Mouse (Mus musculus) thymus, adult 18-20 months (tissue): ENCODE data around the gene Psmb9.
"Not testable (repeated sequence)": the region's sequence is repeated elsewhere in the genome, so short reads cannot be mapped to it uniquely, and the experiment has no call there.

Experiments used
- DNase-seq, 2 experiments: peaks; one replicate each; pipeline ENCODE4 v3.0.0; 2022; ENCODE audit warnings: mixed read lengths in 2 of 2

Gene Psmb9

DNA sequence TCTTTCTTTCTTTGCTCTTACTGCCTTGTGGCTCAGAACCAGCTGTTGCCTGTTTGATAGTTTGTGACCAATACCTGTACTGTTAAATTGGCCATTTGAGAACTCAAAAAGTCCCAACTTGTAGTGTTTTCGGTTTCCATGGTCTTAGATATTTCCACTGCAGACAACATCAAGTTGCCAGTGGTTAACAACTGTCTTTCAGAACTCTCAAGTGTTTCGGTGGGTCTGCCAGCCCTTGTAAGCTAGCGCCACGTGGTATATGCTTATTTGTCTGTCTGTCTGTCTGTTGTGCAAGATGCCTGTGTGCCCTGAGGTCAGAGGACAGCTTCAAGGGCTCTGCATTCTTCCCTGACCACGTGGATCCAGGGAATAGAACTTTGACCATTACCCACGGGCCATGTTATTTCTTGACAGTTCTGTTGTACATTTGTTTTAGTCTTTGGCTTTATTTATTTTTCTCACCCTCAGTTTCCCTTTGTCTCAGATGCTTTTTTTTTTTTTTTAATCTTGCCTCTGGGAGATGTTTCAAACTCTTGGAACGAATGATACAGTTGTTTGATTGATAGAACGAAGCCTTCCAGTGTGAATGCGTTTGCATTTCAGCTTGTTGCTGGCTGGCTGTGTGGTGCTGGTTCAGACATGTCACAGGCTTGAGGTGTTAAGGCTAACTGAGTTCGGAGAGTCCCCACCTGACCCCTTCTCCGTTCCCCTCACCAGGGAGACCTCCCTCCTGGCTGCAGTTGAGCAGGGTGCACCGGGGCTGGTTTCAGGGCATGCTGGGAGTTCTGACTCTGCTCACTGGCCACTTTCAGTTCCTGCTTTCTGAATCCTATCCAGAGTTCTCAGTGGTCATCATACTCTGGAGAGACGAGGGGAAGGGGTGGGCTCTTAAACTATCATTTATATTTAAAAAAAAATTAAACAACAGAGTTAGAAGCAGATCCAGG lies 7.4 kb downstream of the Psmb9 start:
- no peak for DNase-seq

DNA sequence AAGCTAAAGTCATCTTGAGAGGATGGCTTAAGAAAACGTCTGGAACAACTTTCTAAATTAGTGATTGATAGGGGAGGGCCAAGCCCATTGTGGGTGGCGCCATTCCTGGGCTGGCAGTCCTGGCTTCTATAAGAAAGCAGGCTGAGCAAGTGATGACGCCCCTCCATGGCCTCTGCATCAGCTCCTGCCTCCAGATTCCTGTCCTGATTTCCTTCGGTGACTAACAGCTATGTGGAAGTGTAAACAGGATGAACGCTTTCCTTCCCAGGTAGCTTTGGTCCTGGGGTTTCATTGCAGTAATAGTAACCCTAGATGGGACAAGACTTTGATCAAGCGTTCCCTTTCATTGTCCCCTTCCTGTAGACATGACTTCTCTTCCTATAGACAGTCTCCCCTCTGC lies 8.5 kb downstream of the Psmb9 start:
- no peak for DNase-seq

DNA sequence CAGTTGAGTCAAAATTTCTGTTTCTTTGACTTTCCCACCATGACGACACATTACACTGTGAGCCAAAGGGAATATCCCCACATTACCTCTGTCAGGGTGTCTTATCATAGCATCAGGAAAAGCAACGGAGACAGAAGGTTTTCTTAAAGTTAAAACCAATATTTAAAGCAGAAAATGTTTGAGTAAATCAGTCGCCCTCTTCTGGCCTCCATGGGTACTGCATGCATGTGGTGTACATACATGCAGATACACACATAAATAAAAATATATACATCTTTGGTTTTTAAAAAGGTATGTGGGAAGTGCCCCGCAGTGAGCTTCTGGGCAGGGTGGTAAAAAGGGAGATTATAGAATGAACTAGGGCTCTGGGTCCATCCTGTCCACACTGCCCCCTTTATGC lies 10.4 kb downstream of the Psmb9 start:
- no peak for DNase-seq

DNA sequence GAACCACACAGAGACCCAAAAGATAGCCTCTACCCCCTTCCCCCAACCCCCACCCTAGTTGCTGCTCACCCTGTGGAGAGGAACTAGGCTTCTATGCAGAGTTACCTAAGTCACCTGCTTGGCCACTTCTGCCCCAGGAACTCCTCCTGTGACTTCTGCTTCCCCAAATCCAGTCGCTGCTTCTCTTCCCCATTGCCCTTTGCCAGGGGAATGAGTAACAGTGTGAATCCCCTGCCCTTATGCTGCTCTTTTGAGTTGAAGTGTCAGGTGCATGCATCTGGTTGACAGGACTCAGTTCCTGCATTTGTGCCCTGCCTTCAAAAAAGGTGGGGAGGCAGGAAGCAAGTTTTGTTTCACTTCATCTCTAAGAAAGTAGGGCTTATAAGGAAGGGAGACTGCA lies 13.5 kb downstream of the Psmb9 start:
- DNase-seq = no peak

DNA sequence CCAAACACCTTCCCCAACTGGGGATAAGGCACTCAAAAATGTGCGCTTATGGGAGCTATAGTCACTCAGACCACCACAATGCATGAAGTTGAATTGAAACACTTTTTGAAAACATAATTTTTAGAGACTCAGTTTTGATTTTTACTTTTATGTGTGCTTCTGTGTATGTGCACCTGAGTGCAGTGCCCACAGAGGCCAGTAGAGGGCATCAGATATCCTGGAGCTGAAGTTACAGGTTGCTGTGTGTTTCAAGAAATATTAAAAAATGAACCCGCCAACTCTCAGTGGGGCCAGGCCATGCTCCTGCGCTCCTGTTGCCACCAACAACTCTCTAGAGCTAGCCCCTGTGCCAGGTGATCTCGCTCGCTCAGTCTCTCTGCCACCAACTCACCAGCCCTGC lies 15.0 kb downstream of the Psmb9 start:
- no peak for DNase-seq

DNA sequence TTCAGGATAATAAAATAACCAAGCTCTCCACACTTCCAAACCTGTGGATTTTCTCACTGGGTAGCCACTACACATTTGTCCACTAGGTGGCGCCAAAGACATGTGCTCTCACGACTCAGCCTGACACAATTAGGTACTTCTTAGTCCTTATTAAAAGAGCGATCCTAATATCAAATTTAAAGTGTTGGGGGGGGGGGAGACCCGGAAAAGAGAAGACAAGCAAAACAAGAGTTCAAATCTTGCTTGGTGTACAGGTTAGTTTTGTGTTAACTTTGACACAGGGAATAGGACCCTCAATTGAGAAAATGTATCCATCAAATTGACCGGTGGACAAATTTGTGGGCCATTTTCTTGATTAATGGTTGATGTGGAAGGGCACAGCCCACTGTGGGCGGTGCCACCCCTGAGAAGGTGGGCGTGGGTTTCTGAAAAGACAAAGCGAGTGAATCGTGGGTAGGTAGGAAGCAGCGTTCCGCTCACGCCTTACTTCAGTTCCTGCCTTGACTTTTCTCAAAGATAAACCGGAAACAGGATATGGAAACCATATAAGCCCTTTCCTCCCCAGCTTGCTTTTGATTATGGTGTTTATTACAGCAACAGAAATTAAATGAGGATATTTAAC lies 16.6 kb downstream of the Psmb9 start:
- peak; percentile 74 to 87 for DNase-seq

DNA sequence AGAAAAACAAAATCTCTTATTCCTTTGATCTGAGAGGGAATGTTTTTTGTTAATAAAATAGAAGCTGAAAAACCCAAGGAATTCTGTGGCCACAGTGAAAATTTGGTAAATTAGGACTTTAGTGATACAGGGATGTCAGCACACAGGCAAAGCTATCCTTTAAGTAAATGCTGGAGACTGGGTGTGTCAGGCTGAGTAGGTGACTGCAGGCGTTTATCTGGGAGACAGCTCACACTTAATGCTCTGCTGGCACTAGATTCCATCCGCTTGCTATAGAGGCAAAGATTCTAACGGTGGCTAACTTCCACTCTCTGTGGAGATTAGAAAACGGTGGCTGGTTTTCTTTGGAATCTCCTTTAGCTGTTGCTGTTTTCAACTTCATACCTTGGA lies 17.1 kb downstream of the Psmb9 start:
- DNase-seq = no peak

DNA sequence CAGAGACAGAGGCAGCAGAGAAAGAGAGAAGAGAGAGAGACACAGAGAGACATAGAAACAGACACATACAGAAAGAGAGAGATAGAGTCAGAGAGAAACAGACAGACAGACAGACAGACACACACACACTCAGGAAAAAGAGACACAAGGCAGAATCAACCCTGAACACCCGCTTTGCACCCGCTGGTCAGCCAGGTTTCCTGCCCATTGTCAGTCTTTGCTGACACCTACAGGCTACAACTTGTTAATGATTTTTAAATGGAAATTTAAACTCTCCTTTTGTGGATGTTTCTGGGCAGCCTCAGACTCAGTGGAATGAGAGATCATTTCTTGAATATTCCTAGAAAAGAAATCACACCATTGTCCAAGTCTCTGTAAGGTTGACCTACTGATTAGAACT lies 18.3 kb downstream of the Psmb9 start:
- no peak for DNase-seq

DNA sequence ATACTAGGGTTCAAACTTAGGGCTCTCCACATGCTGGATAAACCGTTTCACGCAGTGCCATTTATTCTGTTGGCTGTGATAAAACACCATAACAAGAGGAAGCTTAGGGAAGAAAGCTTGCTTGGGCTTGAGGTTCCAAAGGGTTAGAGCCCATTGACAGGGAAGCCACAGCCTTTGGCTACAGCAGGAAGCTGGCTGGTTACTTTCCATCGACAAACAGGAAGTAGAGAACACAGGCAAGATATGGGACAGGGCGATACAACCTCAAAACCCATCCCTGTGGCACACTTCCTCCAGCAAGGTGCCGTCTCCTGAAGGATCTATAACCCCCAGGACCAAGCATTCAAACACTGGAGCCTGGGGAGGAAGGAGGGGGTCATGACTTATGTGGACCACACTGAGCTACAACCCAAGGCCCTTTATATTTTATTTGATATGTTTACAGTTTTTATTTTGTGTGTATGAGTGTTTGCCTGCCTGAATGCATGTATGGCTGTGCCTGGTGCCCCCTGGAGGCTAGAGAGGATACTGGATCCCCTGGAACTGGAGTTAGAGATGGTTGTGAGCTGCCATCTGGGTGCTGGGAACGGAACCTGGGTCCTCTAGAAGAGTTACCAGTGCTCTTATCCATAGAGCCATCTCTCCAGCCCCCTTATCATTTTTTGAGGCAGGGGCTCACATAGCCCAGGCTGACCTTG lies 22.4 kb downstream of the Psmb9 start:
- no peak for DNase-seq

DNA sequence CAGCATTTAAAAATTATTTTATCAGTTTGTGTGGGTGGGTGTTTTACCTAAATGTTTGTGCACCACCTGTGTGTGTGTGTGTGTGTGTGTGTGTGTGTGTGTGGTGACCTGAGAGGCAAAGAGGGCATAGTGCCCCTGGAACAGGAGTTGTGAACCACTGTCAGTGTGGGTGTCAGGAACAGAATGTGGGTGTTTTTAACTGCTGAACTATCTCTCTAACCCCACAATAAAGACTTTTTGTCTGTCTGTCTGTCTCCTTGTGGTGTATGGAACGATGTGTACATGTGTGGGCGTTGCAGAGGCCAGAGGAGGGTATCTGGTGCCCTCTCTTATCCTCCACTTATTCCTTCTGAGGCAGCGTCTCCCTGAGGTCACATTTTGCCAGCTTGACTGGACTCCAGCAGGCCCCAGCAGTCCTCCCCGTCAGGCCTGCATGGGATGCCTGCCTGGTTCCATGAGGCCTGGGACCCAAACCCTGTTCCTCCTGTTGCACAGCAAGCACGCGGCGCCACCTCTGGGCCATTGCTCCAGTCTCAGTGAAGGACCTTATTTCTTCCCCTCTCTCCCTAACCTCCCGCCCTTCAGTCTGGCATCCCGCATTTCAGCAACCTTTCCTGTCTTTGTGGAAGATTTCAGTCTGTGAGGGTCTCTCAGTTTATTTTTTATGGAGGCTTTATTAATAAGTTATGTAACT lies 23.2 kb downstream of the Psmb9 start:
- peak; percentile 40 to 57 for DNase-seq

DNA sequence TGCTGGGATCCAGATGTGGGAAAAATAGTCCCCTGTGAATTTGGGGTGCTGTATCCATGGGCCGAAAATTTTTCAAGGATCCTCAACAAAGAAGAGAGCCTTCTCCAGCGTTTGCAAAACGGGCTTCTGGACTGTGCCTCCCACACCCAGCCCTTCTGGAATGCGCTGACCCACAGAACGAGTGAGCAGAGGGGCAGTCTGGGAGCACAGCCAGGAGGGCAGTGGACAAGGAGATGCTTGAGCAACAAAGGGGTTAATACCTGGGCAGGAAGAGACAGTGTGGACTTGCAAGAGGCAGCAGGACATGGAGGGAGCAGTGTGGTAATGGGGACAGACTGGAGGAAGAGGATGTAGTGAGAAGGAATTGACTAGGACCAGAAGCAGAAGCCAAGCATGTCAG lies 32.0 kb downstream of the Psmb9 start:
- DNase-seq = no peak

DNA sequence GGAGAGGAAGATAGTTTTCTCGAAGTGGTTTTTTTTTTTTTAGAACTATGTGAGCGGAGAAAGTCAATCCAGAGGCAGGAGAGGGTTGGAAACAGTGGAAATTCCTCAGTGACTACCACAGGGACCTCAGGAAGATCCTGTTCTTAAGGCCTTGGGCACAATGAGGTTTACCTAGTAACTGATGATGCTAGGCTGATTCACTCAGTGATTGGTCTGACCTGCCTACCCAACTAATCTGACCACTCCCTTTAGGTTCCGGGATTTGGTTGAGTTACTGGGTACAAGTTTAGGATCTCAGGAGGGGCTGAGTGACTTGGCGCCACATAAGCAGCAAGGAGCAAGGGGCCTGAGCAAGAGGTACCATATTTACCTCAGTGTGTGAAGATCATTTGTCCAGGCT lies 34.6 kb downstream of the Psmb9 start, which contains the start of gene H2-DMb1:
Gene H2-DMb1 (plus strand): TSS at position 150 of the 400 bp plus-strand sequence.
- DNase-seq = no peak

DNA sequence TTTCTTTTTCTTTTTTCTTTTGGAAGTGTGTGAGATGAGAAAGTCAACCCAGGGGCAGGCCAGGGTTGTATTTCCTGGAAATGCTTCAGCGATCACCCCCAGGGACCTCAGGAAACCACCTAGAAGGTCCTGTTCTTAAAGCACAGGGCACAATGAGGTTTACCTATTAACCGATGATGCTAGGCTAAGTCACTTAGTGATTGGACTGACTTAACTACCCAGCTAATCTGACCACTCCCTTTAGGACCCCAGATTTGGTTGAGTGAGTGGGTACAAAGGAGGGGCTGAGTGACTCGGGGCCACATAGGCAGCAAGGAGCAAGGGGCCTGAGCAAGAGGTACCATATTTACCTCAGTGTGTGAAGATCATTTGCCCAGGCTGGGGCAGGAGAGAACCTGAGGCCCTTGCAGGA lies 42.6 kb downstream of the Psmb9 start:
- no peak for DNase-seq

DNA sequence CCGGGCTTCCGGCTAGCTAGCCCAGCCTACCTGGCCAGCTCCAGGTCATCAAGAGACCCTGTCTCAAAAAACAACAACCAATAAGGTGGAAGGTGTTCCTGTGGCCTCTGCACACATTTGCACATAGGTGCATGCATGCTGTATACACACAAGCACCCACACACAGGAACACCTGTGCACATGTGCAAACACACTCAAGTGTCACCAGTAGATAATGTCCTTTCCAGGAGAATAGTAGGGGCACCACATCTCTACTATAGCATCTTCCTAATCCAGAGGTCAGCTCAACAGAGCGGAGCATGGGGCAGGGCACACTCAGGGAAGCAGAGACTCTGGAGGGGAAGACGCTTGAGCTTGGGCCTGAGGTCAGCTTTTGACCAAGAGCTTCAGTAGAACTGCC lies 43.3 kb downstream of the Psmb9 start:
- DNase-seq = not testable (repeated sequence)

DNA sequence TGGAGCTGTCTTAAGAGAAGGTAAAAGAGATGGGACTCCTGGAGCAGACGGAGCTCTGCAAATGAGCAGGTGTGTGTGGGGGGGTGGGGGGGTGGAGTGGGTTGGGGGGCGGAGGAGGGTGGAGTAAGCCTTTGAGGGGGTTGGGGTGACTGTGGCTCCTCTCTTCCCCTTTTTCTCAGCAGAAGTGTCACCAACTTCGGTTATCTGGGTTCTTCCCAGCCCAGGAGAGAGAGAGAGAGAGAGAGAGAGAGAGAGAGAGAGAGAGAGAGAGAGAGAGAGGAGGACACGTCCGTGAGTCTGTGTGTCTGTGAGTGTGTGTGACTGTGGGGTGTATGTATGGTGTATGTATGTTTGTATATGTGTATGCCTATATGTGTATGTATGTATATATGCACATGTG lies 44.1 kb downstream of the Psmb9 start:
- no peak for DNase-seq

DNA sequence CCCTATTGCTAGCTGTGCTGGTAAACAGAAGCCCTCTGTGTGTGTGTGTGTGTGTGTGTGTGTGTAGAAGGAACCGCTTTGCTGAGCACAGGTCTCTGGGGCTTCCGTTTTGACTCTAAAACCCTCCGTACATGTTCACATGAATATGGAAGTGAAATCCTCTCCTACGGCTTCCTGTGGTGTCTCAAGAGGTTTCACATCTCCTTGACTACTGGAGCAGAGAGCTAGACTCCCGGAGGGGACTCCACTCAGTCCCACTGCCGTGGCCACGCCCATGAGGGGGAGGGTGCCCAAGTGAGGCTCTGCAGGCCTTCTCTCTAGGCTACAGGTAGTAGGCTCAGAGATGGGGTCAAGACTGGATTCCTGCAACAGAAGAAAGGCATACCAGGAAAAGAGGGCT lies 44.5 kb downstream of the Psmb9 start, which contains the start of gene H2-DMb2:
Gene H2-DMb2 (plus strand): TSS at position 275 of the 400 bp plus-strand sequence.
- DNase-seq = peak; percentile 80 to 87

DNA sequence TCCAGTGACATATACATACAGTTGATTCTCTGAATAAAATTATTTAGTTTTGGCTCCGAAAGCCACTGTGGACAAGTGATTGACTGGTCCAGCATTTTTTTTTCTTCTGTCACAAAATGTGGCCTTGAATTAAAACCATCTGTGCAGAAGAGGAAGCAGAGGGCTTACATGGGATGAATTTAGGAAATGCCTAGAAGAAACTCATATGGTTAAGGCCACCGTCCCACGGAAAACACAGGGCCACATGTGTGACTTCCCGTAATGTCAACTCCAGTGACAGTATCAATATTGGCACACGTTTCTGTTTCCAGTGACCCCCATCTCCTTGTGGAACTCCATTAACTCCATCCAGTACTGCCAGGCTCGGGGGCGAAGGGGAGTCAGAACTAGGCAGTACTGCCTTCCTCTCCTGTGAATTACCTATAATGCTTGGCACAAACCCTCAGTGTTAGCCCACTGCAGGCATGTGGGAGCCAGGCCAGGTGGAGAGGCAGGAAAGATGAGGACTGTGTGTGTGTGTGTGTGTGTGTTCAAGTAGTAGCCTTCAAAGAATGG lies 45.0 kb downstream of the Psmb9 start:
- DNase-seq = no peak

DNA sequence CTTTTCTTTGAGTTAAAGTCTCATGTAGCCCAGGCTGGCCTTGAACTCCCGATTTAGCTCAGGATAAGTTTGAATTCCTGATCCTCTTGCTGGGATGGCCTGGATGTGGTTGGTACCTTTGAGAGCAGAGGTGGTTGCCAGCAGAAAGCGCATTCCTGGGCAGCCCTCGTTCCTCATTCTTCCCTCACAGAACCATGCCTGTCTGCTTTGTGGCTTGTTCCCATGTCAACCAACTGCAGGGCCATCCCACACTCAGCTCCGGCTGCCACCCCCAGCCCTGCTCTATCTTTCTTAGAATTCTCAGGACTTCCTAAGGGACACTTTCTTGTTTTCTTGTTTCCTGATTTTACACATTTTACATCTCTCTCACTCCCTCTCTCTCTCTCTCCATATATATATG lies 46.1 kb downstream of the Psmb9 start:
- no peak for DNase-seq

DNA sequence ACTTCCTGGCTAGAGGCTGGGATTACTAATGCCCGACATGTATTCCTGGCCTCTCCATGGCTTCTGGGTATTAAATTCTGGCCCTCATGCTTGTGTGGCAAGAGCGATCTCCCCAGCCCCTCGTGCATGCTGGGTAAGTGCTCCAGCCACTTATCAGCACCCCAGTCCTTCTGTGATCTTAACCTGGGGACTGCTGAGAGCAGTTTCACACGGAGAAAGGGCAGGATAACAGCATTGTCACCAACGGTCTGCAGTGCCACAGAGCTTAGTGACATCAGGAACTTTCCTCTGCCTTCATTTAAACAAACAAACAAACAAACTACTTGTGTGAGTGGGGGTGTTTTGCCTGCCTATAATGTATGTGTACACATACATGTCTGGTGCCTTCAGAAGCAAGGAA lies 47.3 kb downstream of the Psmb9 start:
- no peak for DNase-seq

DNA sequence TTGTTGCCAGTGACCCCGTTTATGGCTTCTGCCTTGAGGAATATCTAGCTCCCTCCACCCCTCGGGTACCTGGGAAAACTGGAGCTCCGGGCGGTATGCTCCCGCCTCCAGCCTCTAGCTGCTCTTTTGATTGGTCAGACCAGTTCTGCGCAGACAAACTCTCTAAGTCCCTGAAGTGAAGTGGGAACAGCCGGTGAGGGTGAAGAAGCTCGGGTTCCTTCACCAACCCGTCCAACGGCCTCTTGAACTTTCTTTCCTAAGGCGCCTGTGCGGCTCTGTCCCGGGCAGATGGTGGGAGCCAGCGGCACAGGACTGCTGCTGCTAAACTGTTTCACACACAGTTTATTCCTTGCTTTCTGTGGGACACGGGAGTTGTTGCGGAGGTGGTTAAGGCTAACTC lies 48.1 kb downstream of the Psmb9 start:
- no peak for DNase-seq

DNA sequence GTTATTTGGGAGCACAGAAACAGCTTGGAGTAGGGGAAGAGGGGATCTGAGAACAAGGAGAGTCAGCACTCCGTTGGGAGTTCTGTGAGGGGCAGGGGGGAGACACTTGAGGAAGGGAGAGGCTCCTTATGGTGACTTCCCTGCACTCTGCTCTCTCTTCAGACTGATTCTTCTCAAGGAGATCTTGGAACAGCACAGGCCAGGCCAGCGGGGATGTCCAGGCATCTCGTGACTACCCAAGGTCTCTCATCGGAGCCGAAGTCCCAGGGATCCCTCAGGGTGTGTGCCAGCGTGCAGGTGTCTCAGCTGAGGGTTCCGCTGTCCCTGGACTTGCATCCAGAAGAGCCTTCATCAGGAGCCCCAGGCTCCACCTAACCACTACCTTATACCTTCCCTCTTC lies 48.9 kb downstream of the Psmb9 start:
- DNase-seq = no peak

DNA sequence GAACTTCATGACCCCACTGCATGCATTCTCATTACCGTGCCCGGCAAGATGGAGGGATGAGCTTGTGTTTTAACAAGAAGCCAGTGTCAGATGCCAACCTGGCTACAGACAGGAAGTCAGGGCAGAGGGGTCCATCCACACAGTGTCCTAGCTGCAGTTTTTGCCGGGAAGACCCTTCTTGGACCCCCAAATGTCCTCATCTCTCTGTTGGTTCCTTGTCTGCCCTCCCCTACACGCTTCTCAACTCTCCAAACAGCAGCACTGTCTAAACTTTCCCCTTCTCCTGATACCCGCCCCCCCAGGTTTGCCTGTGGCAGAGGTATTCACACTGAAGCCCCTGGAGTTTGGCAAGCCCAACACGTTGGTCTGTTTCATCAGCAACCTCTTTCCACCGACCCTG lies 50.0 kb downstream of the Psmb9 start:
- DNase-seq = no peak
